Mouse (Mus musculus) lung, adult 2 months (tissue): ENCODE results near the gene Myo16.

Experiments
- CTCF ChIP-seq: fragments of 200-500 bp; IDR thresholded peaks from 2 replicates; pipeline ENCODE4 v1.5.1; 2011; ENCODE audit warnings: mild to moderate bottlenecking, low read length, control low read depth; ENCODE audit not compliant: insufficient read depth
- POLR2A ChIP-seq: fragments of 200-500 bp; IDR thresholded peaks from 2 replicates; pipeline ENCODE4 v1.6.1; 2011; ENCODE audit warnings: low read depth, mild to moderate bottlenecking, control low read depth, low read length, borderline replicate concordance; ENCODE audit errors: extremely low read depth

DNA sequence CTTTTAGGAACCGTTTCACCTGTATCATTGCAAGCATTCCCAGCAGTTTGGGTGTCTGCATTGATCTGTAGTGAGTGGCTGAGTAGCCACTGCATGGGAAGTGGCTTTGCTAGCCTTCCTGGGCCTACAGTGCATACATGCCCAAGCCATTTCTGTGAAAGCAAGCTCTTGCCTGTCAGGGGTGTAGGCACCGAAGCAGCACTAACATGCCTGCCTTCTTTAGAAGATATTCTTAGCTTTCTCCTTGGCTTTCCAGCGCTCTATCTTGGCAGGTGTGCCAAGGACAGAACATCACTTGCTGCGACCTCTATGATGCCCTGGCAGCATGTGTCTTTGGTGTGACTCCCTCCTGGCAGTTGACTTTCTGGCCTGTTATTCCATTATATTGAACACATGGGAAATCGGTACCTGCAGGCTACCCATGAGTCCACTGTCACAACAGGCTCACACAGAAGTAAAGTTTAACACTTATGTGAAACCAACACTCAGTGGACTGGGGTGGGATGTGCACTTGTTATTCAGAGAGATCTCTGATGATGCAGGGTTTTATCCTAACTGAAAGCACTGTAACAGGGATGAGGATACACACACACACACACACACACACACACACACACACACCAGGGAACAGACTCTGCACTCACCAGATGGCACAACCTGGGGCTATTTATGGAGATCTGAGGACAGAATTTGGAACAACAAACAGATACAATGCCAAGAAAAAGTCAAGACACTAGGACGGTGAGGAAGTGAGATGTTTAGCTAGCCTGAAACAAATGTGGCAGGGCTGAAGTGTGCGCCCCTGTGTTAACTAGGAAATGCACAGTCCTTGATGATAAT lies 21.4 kb downstream of the Myo16 start:
- TF ChIP-seq POLR2A = no peak
- no peak for TF ChIP-seq CTCF
